Mouse (Mus musculus) neural tube, embryonic 14.5 days (tissue): Measurements from ENCODE around the gene Fmo6. TPM values are rescaled to one million over a fixed set of nuclear protein-coding genes. Genes with fewer than 3 reads are reported as not detected.

Experiments
- ATAC-seq: fragments of 200-750 bp; cut with Nextera tagmentation; 2 replicates; pipeline ENCODE4 v1.8.0; 2017; ENCODE audit warnings: low read depth, mild to moderate bottlenecking, moderate TSS enrichment, moderate library complexity
- H3K27ac ChIP-seq: fragments of 300-500 bp; sonication (generic); 2 replicates; pipeline ENCODE4 v1.5.1; 2014; ENCODE audit warnings: low read depth, mild to moderate bottlenecking, control low read depth, low read length, moderate library complexity, mixed read lengths
- H3K27me3 ChIP-seq: fragments of 300-500 bp; sonication (generic); 2 replicates; pipeline ENCODE4 v1.6.1; 2014; ENCODE audit warnings: low read length; ENCODE audit not compliant: control insufficient read depth, insufficient read depth
- H3K36me3 ChIP-seq: fragments of 300-500 bp; sonication (generic); 2 replicates; pipeline ENCODE4 v1.6.1; 2014; ENCODE audit warnings: low read length, mixed read lengths; ENCODE audit not compliant: control insufficient read depth, insufficient read depth
- H3K4me1 ChIP-seq: fragments of 300-500 bp; sonication (generic); 2 replicates; pipeline ENCODE4 v1.6.1; 2014; ENCODE audit warnings: low read length; ENCODE audit not compliant: control insufficient read depth, insufficient read depth
- H3K4me2 ChIP-seq: fragments of 300-500 bp; sonication (generic); 2 replicates; pipeline ENCODE4 v1.6.1; 2014; ENCODE audit warnings: mild to moderate bottlenecking, low read depth, low read length, control low read depth
- H3K4me3 ChIP-seq: fragments of 300-500 bp; sonication (generic); 2 replicates; pipeline ENCODE4 v1.5.1; 2014; ENCODE audit warnings: low read depth, low read length, control low read depth, mixed read lengths
- H3K9ac ChIP-seq: fragments of 300-500 bp; sonication (generic); replicated peaks from 2 replicates; pipeline ENCODE4 v1.6.1; 2014; ENCODE audit warnings: low read depth, mild to moderate bottlenecking, control low read depth, low read length, mixed read lengths
- H3K9me3 ChIP-seq: fragments of 300-500 bp; sonication (generic); 2 replicates; pipeline ENCODE4 v1.6.1; 2016; ENCODE audit warnings: low read length; ENCODE audit not compliant: control insufficient read depth
- WGBS: fragments of 180-500 bp; shearing (Covaris S2); extraction: QIAGEN DNeasy Blood & Tissue Kit; methylation state at CpG from one replicate; pipeline ENCODE4 v1.1.7; 2014; 5-methylcytosine and 5-hydroxymethylcytosine counted together
- polyA plus RNA-seq: library from polyadenylated mRNA; unstranded; fragments of >200 nt; fragmentation: Nextera tagmentation; extraction: Ambion mirVana; gene quantifications from 2 replicates; pipeline ENCODE4 v1.2.1, GENCODE M21; 2014

Fmo6 gene
- polyA plus RNA-seq, 1 experiment from 2014 or later = not detected

- Histone ChIP-seq H3K27ac (no peak overlapping the region), H3K9me3 (no peaks in the 10 kb centered on the region), H3K4me2 (no peak overlapping the region), H3K36me3 (no peaks in the 10 kb centered on the region), H3K4me3 (no peak overlapping the region), H3K4me1 (no peaks in the 10 kb centered on the region), H3K9ac (no peak overlapping the region), H3K27me3 (no peaks in the 10 kb centered on the region)
- no peak for ATAC-seq
- 83% methylated on average over 7 of the region's 7 CpGs for WGBS
These were observed 66.3 kb downstream of the Fmo6 start for GRCm38 (mm10) chr1:162870978-162871377.

GRCm38 (mm10) chr1:162867396-162867795, 69.9 kb downstream of the Fmo6 start:
- H3K27ac ChIP-seq = no peak overlapping the region
- 84% methylated on average over 4 of the region's 4 CpGs for WGBS
- no peak for ATAC-seq

More at GRCm38 (mm10) chr1:162867396-162867795, 69.9 kb downstream of the Fmo6 start:
- H3K4me2 ChIP-seq = no peak overlapping the region
- H3K4me3 ChIP-seq = no peak overlapping the region
- H3K9me3 ChIP-seq = no peaks in the 10 kb centered on the region
- H3K27me3 ChIP-seq = no peaks in the 10 kb centered on the region
- H3K9ac ChIP-seq = no peak overlapping the region
- no peaks in the 10 kb centered on the region for H3K36me3 ChIP-seq
- H3K4me1 ChIP-seq = no peaks in the 10 kb centered on the region

Other genes starting within 250 kb of the Fmo6 start
- gene Prrc2c, start 197.0 kb downstream of the Fmo6 start, polyA plus RNA-seq = 153 and 176 TPM in 2 replicates
- 0.33 TPM in 2 replicates for gene Fmo4, start 123.5 kb downstream of the Fmo6 start, polyA plus RNA-seq
- 9.1 and 21.8 TPM in 2 replicates for gene Fmo1, start 70.9 kb downstream of the Fmo6 start, polyA plus RNA-seq
- gene Fmo2, start 38.8 kb downstream of the Fmo6 start, polyA plus RNA-seq = 0.58 TPM in 1 of 2 replicates, not detected in the other
- gene Fmo3, start 47.0 kb upstream of the Fmo6 start, polyA plus RNA-seq = not detected in 2 replicates
- not detected in 2 replicates for gene Mroh9, start 148.2 kb upstream of the Fmo6 start, polyA plus RNA-seq